Mouse (Mus musculus) adrenal gland, postnatal 14 days (tissue): ENCODE data around the gene Mcfd2. TPM values are rescaled to one million over a fixed set of nuclear protein-coding genes. Genes with fewer than 3 reads are reported as not detected.
"Not testable (repeated sequence)": the region's sequence is repeated elsewhere in the genome, so short reads cannot be mapped to it uniquely, and the experiment has no call there.

Experiments used
- DNase-seq: peaks from one replicate; pipeline ENCODE4 v3.0.0; 2021; ENCODE audit warnings: mixed read lengths
- long read RNA-seq, 2 experiments: library from polyadenylated mRNA; stranded (forward); transcript quantifications; one replicate each; pipeline ENCODE4 v2.0.0; 2021
- total RNA-seq: library from RNA; stranded (reverse); gene quantifications from 2 replicates; pipeline ENCODE4 v1.2.3, GENCODE M21; 2021

The Mcfd2 gene
- total RNA-seq = 167 and 183 TPM in 2 replicates
- long read RNA-seq, experiment 1, transcript Mcfd2-201 (4 exons, 2,038 nt) = major isoform, 191 of 296 reads
- long read RNA-seq, experiment 1, transcript Mcfd2-204 (5 exons, 2,017 nt) = minor isoform, 8 of 296 reads
- long read RNA-seq, experiment 1, transcript Mcfd2-206 (5 exons, 603 nt) = minor isoform, 15 of 296 reads
- long read RNA-seq, experiment 1, partial matches to known transcripts = 49 of 296 reads
- long read RNA-seq, experiment 1, other reads (novel, unspliced or antisense) = 30 of 296 reads
- long read RNA-seq, experiment 2, transcript Mcfd2-206 (5 exons, 603 nt) = minor isoform, 26 of 199 reads
- long read RNA-seq, experiment 2, transcript Mcfd2-201 (4 exons, 2,038 nt) = major isoform, 98 of 199 reads
- long read RNA-seq, experiment 2, partial matches to known transcripts = 9 of 199 reads
- long read RNA-seq, experiment 2, other reads (novel, unspliced or antisense) = 61 of 199 reads

GRCm38 (mm10) chr17:87265792-87266186 is at the start of gene Mcfd2:
Gene Mcfd2, minus strand, starts transcription at chr17:87265935.
- peak; percentile 99 for DNase-seq

- DNase-seq = peak; percentile 96
These were observed 49.3 kb upstream of the Mcfd2 start for GRCm38 (mm10) chr17:87315021-87315531.

- peak; percentile 70 for DNase-seq
These were observed 48.8 kb upstream of the Mcfd2 start for GRCm38 (mm10) chr17:87314530-87314946.

- no peak for DNase-seq
These were observed 48.4 kb upstream of the Mcfd2 start for GRCm38 (mm10) chr17:87314121-87314520.

- DNase-seq = no peak
These were observed 47.5 kb upstream of the Mcfd2 start for GRCm38 (mm10) chr17:87312924-87313870.

- no peak for DNase-seq
These were observed 46.6 kb upstream of the Mcfd2 start for GRCm38 (mm10) chr17:87312351-87312750.

- no peak for DNase-seq
These were observed 44.8 kb upstream of the Mcfd2 start for GRCm38 (mm10) chr17:87310497-87310896.

GRCm38 (mm10) chr17:87309073-87309788 is 43.5 kb upstream of the Mcfd2 start:
- DNase-seq = no peak

- DNase-seq = no peak
These were observed 41.0 kb upstream of the Mcfd2 start for GRCm38 (mm10) chr17:87306746-87307145.

GRCm38 (mm10) chr17:87305065-87305464 is 39.3 kb upstream of the Mcfd2 start:
- DNase-seq = no peak

- DNase-seq = peak; percentile 41
These were observed 38.6 kb upstream of the Mcfd2 start for GRCm38 (mm10) chr17:87304151-87304894.

GRCm38 (mm10) chr17:87302014-87302794 is 36.5 kb upstream of the Mcfd2 start:
- DNase-seq = peak; percentile 66

GRCm38 (mm10) chr17:87301607-87302006 is 35.9 kb upstream of the Mcfd2 start:
- not testable (repeated sequence) for DNase-seq

GRCm38 (mm10) chr17:87300340-87300739 is 34.6 kb upstream of the Mcfd2 start:
- no peak for DNase-seq

GRCm38 (mm10) chr17:87298944-87299343 is 33.2 kb upstream of the Mcfd2 start:
- DNase-seq = peak; percentile 61

- not testable (repeated sequence) for DNase-seq
These were observed 31.0 kb upstream of the Mcfd2 start for GRCm38 (mm10) chr17:87296701-87297100.

GRCm38 (mm10) chr17:87295738-87296137 is 30.0 kb upstream of the Mcfd2 start:
- no peak for DNase-seq

- no peak for DNase-seq
These were observed 27.4 kb upstream of the Mcfd2 start for GRCm38 (mm10) chr17:87293125-87293524.

- no peak for DNase-seq
These were observed 26.0 kb upstream of the Mcfd2 start for GRCm38 (mm10) chr17:87291782-87292181.

GRCm38 (mm10) chr17:87291037-87291436 is 25.3 kb upstream of the Mcfd2 start:
- no peak for DNase-seq
